Mouse (Mus musculus) lung, adult 2 months (tissue): ENCODE results near the gene Aatk.

ENCODE experiments used
- CTCF ChIP-seq: fragments of 200-500 bp; IDR thresholded peaks from 2 replicates; pipeline ENCODE4 v1.5.1; 2011; ENCODE audit warnings: mild to moderate bottlenecking, low read length, control low read depth; ENCODE audit not compliant: insufficient read depth
- POLR2A ChIP-seq: fragments of 200-500 bp; IDR thresholded peaks from 2 replicates; pipeline ENCODE4 v1.6.1; 2011; ENCODE audit warnings: low read depth, mild to moderate bottlenecking, control low read depth, low read length, borderline replicate concordance; ENCODE audit errors: extremely low read depth

DNA sequence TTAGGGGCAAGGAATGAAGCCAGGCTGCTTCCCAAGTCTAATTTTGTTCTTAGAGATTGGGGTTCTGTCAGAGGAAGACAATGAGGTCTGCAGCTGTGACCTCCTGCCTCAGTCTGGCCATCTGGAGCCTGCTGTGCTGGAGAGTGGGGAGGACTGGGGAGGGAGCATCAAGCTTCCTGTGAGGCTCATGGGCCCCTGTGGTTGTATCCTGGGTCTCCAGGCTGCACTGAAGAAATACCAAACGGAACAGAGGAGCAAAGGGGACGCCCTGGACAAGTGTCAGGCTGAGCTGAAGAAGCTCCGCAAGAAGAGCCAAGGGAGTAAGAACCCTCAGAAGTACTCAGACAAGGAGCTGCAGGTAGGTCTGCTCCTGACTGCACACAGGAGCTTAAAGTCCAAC is 65.2 kb downstream of the Aatk start:
- TF ChIP-seq POLR2A: no peak
- TF ChIP-seq CTCF: no peak
